Mouse (Mus musculus) brain, adult 2 months (tissue): ENCODE results near the gene Suv39h1.
"Not testable (repeated sequence)": the region's sequence is repeated elsewhere in the genome, so short reads cannot be mapped to it uniquely, and the experiment has no call there.

Source experiments
- DNase-seq: peaks from one replicate; pipeline ENCODE4 v3.0.0; 2011; ENCODE audit warnings: low read depth, low spot score

Gene Suv39h1

DNA sequence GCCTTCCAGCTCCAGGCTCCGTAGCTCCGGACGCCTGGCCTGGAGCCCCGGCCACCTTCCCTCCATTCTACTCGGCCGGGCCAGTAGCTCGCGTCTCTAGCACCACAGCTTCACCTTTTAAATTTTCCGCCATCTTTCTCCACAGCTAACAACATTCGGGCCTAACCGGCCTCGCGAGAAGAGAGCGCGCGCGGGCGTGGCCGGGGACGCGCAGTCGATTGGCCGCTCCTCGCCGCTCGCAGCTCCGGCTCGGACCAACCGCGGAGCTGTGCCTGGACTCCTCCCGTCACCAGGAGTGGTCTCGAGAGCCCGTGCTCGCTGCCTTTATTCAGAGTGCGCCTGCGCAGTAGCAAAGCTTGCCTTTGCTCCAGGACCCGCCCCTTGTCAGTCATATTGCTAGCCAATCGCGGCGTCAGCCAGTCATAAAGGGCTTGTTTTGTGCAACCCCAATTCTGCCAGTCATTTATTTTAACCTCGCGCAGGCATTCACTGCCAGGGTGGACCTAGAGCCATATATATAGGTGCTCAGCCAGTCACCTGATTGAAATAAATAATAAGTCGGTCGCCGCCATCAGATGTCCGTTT, at the start of gene Suv39h1:
Gene Suv39h1 (minus strand): TSS at position 331 of the 585 bp plus-strand sequence.
- peak; percentile 99 for DNase-seq

DNA sequence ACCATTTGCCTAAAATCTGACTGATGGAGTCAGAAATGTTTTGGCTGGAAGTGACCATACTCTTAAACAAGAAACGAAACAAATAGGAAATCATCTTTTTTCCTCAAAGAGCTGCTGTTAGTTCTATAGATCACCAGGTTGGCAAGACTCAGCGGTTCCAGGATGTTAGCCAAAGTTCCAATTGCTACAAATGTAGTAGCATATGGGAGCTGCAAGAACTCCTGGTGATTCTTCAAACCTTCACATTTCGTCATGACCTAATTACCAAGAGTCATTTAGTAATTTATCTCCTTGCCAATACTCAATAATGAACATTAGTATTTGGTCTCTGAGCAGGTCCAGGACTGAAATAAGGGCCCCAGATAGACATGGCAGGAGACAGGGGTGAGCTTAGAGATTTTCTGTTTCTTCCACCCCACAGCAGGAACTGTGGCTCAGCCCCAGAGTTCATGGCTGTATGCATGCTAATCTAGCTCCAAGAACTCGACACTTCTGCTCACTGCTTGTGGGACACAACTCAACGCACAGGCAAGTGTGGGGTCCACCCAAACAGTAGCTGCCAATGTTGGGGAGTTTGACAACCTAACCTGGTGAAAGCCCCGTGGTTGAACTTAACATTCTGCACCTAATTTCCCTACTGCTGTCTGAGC, 49.4 kb upstream of the Suv39h1 start:
- peak; percentile 80 for DNase-seq

DNA sequence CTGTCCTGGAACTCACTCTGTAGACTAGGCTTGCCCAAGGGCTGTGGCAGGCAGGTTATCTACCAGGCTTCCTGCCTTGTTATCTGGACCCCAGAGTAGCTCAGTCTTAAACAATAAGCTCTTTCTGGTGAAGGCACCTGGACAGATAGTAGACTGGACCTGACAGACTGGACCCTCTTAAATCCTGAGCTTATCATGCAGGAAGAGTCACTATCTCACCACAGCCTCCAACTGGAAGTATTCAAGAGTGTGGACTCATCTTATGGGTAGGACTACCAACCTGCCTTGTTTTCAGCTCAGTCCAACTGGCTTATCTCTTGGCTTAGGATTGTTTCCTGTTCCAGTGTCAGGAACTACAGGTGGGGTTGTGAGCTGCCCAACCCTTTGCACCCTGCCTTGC, 42.7 kb upstream of the Suv39h1 start:
- DNase-seq: no peak

DNA sequence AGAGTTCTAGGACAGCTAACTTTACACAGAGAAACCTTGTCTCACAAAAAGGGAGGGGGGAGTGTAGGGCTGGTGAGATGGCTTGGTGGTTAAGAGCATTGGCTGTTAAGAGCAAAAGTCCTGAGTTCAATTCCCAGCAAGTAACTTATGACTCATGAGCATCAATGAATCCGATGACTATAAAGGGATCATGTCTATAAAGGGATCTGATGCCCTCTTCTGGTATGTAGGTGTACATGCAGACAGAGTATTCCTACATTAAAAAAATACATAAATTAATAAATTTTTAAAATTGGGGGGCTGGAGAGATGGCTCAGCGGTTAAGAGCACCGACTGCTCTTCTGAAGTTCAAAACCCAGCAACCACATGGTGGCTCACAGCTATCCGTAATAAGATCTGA, 40.7 kb upstream of the Suv39h1 start:
- no peak for DNase-seq

DNA sequence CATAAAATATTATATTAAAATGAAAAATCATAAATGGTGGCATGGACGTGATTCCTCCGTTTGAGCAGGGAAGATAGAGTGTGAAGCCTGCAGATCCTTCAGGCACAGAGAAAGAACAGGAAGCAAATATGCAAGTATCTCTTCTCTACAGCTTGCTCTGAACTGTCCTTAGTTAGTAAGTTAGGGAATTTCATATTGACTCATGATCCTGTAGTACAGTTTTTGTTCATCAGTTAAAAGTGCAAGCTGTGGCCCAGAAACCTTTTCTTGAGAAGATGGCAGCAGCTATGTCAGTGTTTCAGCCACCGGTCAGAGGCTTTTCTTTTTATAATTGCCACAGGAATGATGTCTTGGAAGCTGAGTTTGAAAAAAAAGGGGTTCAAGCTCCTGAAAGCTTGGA, 30.5 kb upstream of the Suv39h1 start:
- no peak for DNase-seq

DNA sequence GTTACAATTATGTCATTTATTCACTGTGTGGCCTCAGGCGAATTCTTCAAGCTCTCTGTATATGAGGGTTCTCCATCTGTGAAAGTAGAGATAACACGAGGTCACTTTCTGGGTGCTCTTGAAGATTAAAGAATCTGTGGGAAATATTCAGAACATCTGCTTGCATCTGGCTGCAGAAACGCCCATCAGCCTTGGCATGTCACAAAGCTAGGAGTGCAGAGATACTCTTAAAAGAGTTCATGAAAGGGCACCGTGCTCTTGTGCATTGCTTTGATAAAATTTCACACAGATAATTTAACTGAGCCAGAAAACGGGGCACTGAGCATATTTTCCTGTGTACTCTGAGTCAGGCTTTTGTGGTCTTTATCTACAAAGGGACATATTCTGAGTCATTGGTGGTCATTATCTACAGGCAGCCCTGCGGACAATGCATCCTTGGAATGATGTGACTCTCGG, 27.7 kb upstream of the Suv39h1 start:
- no peak for DNase-seq

DNA sequence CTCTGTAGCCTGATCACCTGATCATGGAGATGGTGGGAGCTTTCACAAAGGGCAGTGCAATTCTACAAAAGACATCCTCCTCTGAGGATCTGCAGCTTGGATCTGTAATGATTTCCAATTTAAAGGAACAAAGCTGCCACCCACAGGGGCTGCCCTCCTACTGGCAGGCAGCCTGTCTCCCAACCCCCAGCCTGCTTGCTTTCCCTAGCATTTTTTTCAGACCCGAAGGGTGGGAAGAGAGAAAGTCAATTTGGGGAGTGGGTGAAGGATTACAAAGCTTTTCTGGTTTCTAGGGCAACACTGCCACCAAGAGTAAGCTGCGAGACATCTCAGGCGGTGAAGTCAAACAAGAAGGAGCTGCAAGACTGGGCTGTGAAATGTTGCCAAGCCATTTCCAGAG, 26.5 kb upstream of the Suv39h1 start:
- DNase-seq: peak; percentile 77

DNA sequence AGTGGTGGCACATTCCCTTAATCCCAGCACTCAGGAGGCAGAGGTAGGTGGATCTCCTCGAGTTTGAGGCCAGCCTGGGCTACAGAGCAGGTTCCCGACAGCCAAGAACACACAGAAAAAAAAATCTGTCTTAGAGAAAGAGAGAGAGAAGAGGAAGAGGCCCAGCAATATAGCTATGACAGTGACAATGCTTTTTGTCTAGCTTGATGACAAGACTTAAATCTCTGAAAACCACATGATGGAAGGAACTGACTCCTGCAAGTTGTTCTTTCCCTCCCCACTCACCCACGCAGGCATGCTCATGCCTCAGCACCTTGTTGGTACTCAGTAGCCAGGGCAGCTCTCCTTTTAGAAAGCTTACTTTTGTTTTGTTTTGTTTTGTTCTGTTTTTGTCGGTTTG, 24.9 kb upstream of the Suv39h1 start:
- DNase-seq: no peak

DNA sequence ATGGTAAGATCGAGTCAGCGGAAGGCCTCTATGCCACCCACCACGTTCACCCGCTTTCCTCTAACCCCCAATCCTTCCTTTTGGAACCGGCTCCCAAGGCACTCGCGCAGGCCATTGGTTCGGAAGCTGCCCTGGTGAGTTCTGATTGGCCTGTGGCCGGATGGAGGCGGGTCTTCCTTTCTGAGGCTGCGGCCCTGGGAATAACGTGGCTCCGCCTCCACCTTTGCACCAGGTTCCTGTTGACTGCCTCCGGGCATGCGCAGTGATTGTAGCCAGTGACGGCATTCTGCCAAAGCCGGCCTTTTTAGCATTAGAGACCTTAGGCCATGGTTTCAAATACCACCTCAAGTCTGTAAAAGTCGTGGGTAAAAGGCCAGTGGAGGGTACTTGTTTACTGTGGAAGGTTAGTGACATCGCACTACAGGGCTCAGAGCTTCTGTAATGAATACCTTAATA, 22.3 kb upstream of the Suv39h1 start:
- DNase-seq: peak; percentile 99

DNA sequence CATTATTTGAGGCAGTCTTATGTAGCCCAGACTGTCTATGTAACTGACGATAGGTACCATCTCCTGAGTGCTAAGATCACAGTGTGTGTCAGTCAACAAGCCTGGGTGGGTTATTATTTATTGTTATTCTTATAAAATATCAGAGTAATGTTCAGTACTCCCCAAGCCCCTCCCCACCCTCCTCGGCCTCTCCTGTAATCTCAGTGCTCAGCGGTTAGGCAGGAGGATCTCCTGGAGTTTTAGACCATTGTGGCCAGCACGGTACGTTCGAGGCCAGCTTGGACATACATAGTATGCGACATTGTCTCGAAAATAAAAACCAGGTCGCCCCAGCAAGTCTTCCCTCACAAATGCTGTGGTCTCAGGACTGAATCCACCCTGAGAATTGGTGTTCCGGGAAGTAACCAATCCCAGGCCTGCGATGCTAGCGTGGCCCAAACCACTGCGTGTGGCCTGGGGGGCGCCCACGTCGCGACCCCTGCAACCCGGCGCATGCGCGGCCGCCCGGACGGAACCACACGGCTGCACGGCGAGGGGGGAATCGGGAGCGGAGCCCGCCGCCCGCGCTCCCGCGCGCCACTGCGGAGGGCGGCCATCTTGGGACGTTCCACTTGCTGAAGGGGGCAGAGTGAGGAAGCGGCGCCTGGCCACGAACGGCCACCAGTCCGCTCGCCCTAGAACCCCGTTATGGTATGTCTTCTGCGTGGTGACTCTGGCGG, 21.7 kb upstream of the Suv39h1 start:
- DNase-seq: not testable (repeated sequence)

DNA sequence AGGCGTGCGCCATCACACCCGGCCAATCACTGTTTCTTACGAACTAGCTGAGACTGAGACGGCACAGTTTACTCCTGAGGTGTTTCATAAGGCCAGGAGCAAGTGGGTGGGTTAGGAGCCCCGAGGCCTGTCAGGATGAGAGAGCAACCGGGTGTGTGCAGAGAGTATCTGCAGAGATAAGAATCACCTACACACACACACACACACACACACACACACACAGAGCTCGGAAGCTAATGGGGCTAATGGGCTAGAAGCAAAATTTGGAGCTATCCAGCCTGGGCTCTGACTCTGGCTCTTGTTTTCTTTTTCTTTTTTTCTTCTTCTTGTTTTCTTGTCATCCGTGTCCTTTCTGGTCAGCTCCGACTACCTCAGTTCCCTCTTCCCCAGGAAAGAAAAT, 21.0 kb upstream of the Suv39h1 start:
- no peak for DNase-seq

DNA sequence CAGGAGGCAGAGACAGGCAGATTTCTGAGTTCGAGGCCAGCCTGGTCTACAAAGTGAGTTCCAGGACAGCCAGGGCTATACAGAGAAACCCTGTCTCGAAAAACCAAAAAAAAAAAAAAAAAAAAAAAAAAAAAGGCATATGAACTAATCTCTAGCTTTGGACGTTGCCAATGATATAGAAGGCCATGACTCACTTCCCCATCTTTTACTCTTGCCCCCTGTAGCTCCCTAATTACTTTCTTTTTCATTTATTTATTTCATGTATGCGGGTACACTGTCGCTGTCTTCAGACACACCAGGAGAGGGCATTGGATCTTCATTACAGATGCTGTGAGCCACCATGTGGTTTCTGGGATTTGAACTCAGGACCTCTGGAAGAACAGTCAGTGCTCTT, 16.4 kb upstream of the Suv39h1 start:
- DNase-seq: not testable (repeated sequence)

DNA sequence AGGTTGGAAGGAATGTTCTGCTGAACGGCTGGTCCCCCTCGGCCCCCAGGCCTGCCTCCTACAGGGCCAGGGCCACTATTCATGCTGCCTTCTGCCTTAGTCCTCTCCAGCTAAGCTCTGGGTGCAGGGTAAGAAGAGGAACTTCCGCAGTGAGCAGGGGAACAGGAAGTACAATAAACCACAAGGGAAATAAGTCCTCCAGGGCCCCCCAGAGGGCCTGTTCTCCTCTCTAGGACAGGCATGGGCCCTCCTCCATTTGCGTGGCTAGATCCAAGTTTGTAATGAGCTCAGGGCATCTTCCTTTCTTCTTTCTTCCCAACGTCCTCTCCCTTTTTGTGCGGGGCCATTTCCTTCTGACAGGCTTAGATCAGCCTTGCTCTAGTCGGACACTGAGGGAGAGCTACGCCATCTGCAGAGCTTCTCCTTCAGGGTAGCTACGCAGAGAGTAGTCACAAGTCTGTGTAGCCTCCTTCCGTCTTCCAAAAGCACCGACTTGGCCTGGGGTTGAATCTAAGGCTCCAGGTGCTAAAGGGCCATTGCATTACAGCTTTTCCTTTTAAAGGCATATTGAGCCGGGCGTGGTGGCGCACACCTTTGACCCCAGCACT, 15.9 kb upstream of the Suv39h1 start, which contains the start of gene Was:
Gene Was (minus strand): TSS at position 153 of the 608 bp plus-strand sequence.
- no peak for DNase-seq

DNA sequence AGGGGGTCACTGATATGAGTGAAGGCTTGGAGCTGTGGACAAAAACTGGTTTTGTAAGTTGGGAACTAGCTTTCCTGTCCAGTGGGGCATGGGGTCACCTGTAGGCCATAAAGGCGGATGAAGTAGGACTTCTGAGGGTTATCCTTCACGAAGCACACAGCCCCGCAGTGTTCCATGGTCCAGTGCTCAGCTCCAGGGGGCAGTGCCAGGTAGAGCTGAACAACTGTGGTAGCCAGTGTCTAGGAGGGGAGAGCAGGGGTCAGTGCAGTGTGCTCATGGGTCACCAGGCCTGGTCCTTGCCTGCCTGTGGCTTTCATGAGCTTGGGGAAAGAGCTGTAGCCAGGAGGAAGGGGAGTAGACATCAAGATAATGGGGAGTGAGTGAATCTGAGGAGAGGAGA, 15.2 kb upstream of the Suv39h1 start:
- no peak for DNase-seq

DNA sequence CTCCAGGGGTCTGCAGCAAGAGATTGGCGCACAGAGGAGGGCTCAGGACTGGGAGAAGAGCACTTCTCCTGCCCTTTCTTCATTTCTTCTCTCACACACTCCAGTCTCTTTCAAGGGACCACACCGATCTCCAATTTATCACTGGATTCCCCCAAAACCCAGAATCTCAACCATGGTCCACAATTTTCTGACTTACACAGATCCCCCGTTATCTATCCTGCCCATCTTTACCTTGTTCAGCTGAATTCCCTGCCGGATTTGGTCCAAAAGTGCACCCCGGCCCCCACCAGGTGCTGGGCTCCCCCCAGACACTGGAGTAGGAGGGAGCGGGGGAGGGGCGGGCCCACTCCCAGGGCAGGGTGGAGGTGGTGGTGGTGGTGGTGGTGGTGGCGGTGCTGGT, 11.1 kb upstream of the Suv39h1 start:
- DNase-seq: no peak

DNA sequence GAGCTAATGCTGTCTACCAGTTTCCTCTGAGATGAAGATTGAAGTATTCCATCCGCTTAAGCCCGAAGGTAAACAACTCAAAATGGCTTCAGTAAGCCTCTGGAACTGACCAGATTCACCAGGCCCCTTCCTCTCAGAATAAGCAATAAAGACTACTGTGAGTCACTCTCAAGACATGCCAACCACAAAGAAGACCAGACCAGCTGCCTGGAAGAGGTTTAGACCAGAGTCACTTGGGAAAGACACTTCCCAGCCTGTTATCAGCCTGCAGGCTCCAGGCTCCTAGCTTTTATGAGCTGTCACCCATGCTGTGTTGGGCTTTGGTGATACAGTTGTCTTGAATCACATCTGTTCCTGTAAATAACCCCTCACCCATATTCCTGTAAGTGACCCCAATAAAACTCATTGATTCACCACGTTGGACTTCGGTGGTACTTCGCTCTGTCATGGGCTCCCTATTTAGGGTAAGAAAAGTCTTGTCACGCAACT, 10.3 kb upstream of the Suv39h1 start:
- DNase-seq: no peak

DNA sequence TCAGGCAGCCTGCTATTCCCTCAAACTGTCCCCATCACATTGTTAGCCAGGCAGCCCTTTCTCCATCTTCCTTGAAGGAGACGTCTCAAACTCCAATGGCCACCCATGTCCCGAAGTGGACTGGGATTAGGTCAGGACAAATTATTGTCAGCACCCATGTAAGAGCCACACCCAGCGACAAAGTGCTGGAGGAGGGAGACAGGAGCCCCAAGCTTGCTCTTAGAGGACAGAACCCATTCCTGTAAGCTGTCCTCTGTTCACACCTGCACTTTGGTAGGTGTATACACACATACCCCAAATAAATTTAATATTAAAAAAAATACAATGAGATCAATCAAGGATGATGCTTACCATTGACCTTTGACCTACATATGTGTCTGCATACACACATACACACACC, 544 bp upstream of the Suv39h1 start:
- DNase-seq: no peak

DNA sequence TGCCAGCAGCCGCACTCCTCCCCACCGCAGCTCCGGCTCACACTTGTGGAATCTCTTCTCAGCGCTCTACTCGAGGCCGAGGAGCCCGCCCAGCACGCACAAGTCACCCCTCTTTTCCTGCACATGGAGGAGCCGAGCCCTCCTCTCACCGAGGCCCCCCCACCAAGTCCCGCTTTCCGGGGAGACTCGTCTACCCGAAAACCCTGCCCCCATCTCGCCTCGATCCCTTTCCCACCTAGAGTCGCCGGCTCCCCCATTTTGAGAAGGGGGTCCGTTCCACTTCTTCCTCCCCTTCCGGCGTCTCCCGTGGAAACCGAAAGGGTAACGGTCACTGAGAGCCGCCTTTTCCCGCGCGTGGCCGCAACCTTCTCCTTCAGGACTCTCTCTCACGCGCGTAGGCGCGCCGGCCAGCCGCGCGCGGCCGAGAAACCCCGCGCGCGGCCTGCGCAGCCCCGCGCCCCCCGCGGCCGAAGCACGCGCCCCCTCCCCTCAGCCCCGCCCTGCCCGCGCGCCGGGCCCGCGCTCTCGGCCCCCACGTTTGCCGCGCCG, 605 bp downstream of the Suv39h1 start:
- peak; percentile 15 for DNase-seq

DNA sequence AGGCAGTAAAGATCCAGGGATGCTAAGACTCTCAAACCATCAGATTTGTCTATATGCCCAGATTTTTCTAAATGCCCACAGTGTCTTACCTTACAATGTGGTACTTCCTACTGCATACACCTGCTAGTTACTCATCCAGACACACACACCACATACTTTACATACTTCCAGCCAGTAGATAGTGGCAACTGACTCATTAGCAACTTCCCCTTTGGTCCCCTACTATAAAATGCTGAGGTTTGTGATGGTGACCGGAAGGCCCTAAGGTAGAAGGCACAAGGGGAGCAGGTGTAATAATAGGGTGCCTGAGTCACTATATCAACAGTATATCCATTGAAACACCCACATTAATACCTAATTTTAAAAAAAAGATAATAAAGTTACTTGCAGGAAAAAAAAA, 5.4 kb downstream of the Suv39h1 start:
- DNase-seq: no peak

DNA sequence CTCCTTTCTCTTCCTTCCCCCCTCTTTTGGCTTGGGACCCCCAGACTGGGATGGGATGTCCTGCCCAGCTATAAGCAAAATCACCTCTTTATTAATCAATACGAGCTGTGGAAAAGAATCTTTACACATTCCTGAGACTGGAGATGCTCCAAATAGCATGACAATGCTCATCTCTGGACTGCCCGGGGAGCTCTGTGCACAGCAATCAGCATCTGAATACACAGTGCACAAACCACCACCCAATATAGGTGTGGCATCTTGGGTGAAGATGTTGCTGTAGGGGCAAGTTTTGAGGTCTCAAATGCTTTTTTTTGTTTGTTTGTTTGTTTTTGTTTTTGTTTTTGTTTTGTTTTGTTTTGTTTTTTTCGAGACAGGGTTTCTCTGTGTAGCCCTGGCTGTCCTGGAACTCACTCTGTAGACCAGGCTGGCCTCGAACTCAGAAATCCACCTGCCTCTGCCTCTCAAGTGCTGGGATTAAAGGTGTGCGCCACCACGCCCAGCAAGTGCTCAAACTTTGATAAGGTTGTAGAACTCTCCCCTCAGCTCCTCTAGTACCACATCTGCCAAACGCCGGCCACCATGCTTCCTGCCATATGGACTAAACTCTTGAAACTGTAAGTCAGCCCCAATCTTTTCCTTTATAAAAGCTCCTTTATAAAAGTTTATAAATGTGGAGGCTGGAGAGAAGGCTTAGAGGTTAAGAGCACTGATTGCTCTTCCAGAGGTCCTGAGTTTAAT, 23.3 kb downstream of the Suv39h1 start:
- not testable (repeated sequence) for DNase-seq

DNA sequence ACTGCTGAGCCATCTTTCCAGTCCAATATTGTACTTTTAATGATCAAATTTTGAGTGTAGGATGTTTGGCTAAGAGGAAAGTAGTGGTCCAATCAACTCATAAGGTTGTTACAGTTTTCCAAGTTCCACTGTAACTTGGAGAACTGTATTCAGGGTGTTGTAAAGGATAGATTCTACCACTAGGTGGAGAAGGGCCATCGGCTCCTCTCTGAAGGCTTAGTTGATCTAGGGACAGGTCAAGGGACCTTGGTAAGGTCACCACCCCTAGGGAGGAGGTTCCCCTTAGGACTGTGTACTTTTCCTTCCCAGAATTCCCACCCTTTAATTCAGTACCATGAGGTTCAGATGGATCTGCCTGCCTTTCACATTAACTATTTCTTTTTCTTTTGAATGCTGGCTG, 41.6 kb downstream of the Suv39h1 start:
- DNase-seq: no peak
